Mouse (Mus musculus) brain, adult 2 months (tissue): ENCODE measurements around the gene Nhsl1.

Source experiments
- DNase-seq: peaks from one replicate; pipeline ENCODE4 v3.0.0; 2011; ENCODE audit warnings: low read depth, low spot score

Nhsl1 gene

GRCm38 (mm10) chr10:18484731-18485130 is 165.9 kb downstream of the Nhsl1 start:
- DNase-seq = no peak

GRCm38 (mm10) chr10:18488239-18488803 is 169.5 kb downstream of the Nhsl1 start:
- DNase-seq = no peak

- peak; percentile 24 for DNase-seq
These were observed 171.2 kb downstream of the Nhsl1 start for GRCm38 (mm10) chr10:18489936-18490335.

- DNase-seq = no peak
These were observed 173.2 kb downstream of the Nhsl1 start for GRCm38 (mm10) chr10:18491952-18492351.

- no peak for DNase-seq
These were observed 174.5 kb downstream of the Nhsl1 start for GRCm38 (mm10) chr10:18493010-18493894.

GRCm38 (mm10) chr10:18494249-18494648 is 175.5 kb downstream of the Nhsl1 start:
- DNase-seq = peak; percentile 12

GRCm38 (mm10) chr10:18497066-18497465 is 178.3 kb downstream of the Nhsl1 start:
- DNase-seq = peak; percentile 13

- no peak for DNase-seq
These were observed 183.2 kb downstream of the Nhsl1 start for GRCm38 (mm10) chr10:18501997-18502396.

GRCm38 (mm10) chr10:18505690-18506089 is 186.9 kb downstream of the Nhsl1 start:
- DNase-seq = no peak

GRCm38 (mm10) chr10:18506501-18506946 is 187.7 kb downstream of the Nhsl1 start:
- DNase-seq = no peak

GRCm38 (mm10) chr10:18507869-18508473 is 189.2 kb downstream of the Nhsl1 start:
- no peak for DNase-seq

GRCm38 (mm10) chr10:18508586-18508985 is 189.8 kb downstream of the Nhsl1 start:
- DNase-seq = peak; percentile 81

GRCm38 (mm10) chr10:18510663-18511062 is 191.9 kb downstream of the Nhsl1 start:
- no peak for DNase-seq

- DNase-seq = no peak
These were observed 192.7 kb downstream of the Nhsl1 start for GRCm38 (mm10) chr10:18511496-18511895.

GRCm38 (mm10) chr10:18522556-18522955 is 203.8 kb downstream of the Nhsl1 start:
- DNase-seq = no peak

GRCm38 (mm10) chr10:18525311-18525710 is 206.5 kb downstream of the Nhsl1 start:
- DNase-seq = no peak

GRCm38 (mm10) chr10:18525726-18526125 is 206.9 kb downstream of the Nhsl1 start:
- no peak for DNase-seq

GRCm38 (mm10) chr10:18526184-18526850 is 207.5 kb downstream of the Nhsl1 start:
- peak; percentile 90 for DNase-seq

- peak; percentile 82 for DNase-seq
These were observed 208.3 kb downstream of the Nhsl1 start for GRCm38 (mm10) chr10:18526851-18527675.

GRCm38 (mm10) chr10:18527766-18528165 is 209.0 kb downstream of the Nhsl1 start:
- DNase-seq = peak; percentile 62

GRCm38 (mm10) chr10:18528475-18528874 is 209.7 kb downstream of the Nhsl1 start:
- DNase-seq = peak; percentile 82
